Mouse (Mus musculus): Measurements from ENCODE around the gene 1700024P04Rik. TPM values are rescaled to one million over a fixed set of nuclear protein-coding genes. Genes with fewer than 3 reads are reported as not detected.

1700024P04Rik gene
- polyA plus RNA-seq, 1 experiment from 2014 or later = not detected

- 92% methylated on average over 2 of the region's 2 CpGs for WGBS
- H3K27ac ChIP-seq (replicated peaks) = no peak overlapping the region
- no peak overlapping the region for H3K4me3 ChIP-seq
- ATAC-seq (replicated peaks) = no peak
- H3K4me1 ChIP-seq = no peaks in the 10 kb centered on the region
- H3K9ac ChIP-seq (replicated peaks) = no peak overlapping the region
- no peaks in the 10 kb centered on the region for H3K36me3 ChIP-seq
- no peaks in the 10 kb centered on the region for H3K27me3 ChIP-seq
- no peaks in the 10 kb centered on the region for H3K9me3 ChIP-seq
- no peak overlapping the region for H3K4me2 ChIP-seq (replicated peaks)
Observed at GRCm38 (mm10) chr13:98956209-98956608, 28.2 kb downstream of the 1700024P04Rik start.

- no peak for ATAC-seq (replicated peaks)
- Histone ChIP-seq H3K9ac (replicated peaks) (no peak overlapping the region), H3K36me3 (no peaks in the 10 kb centered on the region), H3K27ac (replicated peaks) (no peak overlapping the region), H3K4me1 (no peaks in the 10 kb centered on the region), H3K4me3 (no peak overlapping the region), H3K27me3 (no peaks in the 10 kb centered on the region), H3K9me3 (no peaks in the 10 kb centered on the region), H3K4me2 (replicated peaks) (no peak overlapping the region)
- WGBS = 63% methylated on average over 6 of the region's 6 CpGs
Observed at GRCm38 (mm10) chr13:98955676-98956075, 28.7 kb downstream of the 1700024P04Rik start.

GRCm38 (mm10) chr13:98955226-98955625 lies 29.1 kb downstream of the 1700024P04Rik start:
- no peaks in the 10 kb centered on the region for H3K4me1 ChIP-seq
- no peak overlapping the region for H3K27ac ChIP-seq (replicated peaks)
- H3K4me2 ChIP-seq (replicated peaks) = no peak overlapping the region
- no peaks in the 10 kb centered on the region for H3K27me3 ChIP-seq
- no peak overlapping the region for H3K9ac ChIP-seq (replicated peaks)
- WGBS = 63% methylated on average over 5 of the region's 5 CpGs
- H3K4me3 ChIP-seq = no peak overlapping the region
- no peak for ATAC-seq (replicated peaks)
- H3K36me3 ChIP-seq = no peaks in the 10 kb centered on the region
- no peaks in the 10 kb centered on the region for H3K9me3 ChIP-seq

GRCm38 (mm10) chr13:98953830-98954229 lies 30.5 kb downstream of the 1700024P04Rik start:
- H3K4me3 ChIP-seq = no peak overlapping the region
- H3K36me3 ChIP-seq = no peaks in the 10 kb centered on the region
- no peaks in the 10 kb centered on the region for H3K9me3 ChIP-seq
- no peak overlapping the region for H3K9ac ChIP-seq (replicated peaks)
- H3K27ac ChIP-seq (replicated peaks) = no peak overlapping the region
- no peaks in the 10 kb centered on the region for H3K4me1 ChIP-seq
- ATAC-seq (replicated peaks) = no peak
- H3K27me3 ChIP-seq = no peaks in the 10 kb centered on the region
- WGBS = 73% methylated on average over 5 of the region's 5 CpGs
- no peak overlapping the region for H3K4me2 ChIP-seq (replicated peaks)

- ATAC-seq (replicated peaks) = no peak
- Histone ChIP-seq H3K9me3 (no peaks in the 10 kb centered on the region), H3K27me3 (no peaks in the 10 kb centered on the region), H3K36me3 (no peaks in the 10 kb centered on the region), H3K27ac (replicated peaks) (no peak overlapping the region), H3K4me1 (no peaks in the 10 kb centered on the region), H3K4me2 (replicated peaks) (no peak overlapping the region), H3K9ac (replicated peaks) (no peak overlapping the region), H3K4me3 (no peak overlapping the region)
- 57% methylated on average over 7 of the region's 7 CpGs for WGBS
Observed at GRCm38 (mm10) chr13:98951951-98952350, 32.4 kb downstream of the 1700024P04Rik start.

- Histone ChIP-seq H3K4me1 (no peaks in the 10 kb centered on the region), H3K36me3 (no peaks in the 10 kb centered on the region), H3K9me3 (no peaks in the 10 kb centered on the region), H3K4me3 (no peak overlapping the region), H3K27ac (replicated peaks) (no peak overlapping the region), H3K4me2 (replicated peaks) (no peak overlapping the region), H3K9ac (replicated peaks) (no peak overlapping the region), H3K27me3 (no peaks in the 10 kb centered on the region)
- no peak for ATAC-seq (replicated peaks)
- WGBS = 29% methylated on average over 4 of the region's 4 CpGs
Observed at GRCm38 (mm10) chr13:98948146-98948545, 36.2 kb downstream of the 1700024P04Rik start.

- no peak overlapping the region for H3K4me2 ChIP-seq (replicated peaks)
- no peak overlapping the region for H3K9ac ChIP-seq (replicated peaks)
- WGBS = 93% methylated on average over 7 of the region's 7 CpGs
- H3K27ac ChIP-seq (replicated peaks) = no peak overlapping the region
- ATAC-seq (replicated peaks) = no peak
- H3K4me1 ChIP-seq = no peaks in the 10 kb centered on the region
- H3K36me3 ChIP-seq = no peaks in the 10 kb centered on the region
- no peaks in the 10 kb centered on the region for H3K27me3 ChIP-seq
- no peaks in the 10 kb centered on the region for H3K9me3 ChIP-seq
- no peak overlapping the region for H3K4me3 ChIP-seq
Observed at GRCm38 (mm10) chr13:98946434-98946833, 37.9 kb downstream of the 1700024P04Rik start.

GRCm38 (mm10) chr13:98945908-98946307 lies 38.5 kb downstream of the 1700024P04Rik start:
- ATAC-seq (replicated peaks) = no peak
- Histone ChIP-seq H3K36me3 (no peaks in the 10 kb centered on the region), H3K4me2 (replicated peaks) (no peak overlapping the region), H3K4me1 (no peaks in the 10 kb centered on the region), H3K27me3 (no peaks in the 10 kb centered on the region), H3K9me3 (no peaks in the 10 kb centered on the region), H3K27ac (replicated peaks) (no peak overlapping the region), H3K9ac (replicated peaks) (no peak overlapping the region), H3K4me3 (no peak overlapping the region)
- 22% methylated on average over 3 of the region's 3 CpGs for WGBS

GRCm38 (mm10) chr13:98945381-98945780 lies 39.0 kb downstream of the 1700024P04Rik start:
- Histone ChIP-seq H3K9me3 (no peaks in the 10 kb centered on the region), H3K4me1 (no peaks in the 10 kb centered on the region), H3K36me3 (no peaks in the 10 kb centered on the region), H3K27me3 (no peaks in the 10 kb centered on the region), H3K4me3 (no peak overlapping the region), H3K9ac (replicated peaks) (no peak overlapping the region), H3K27ac (replicated peaks) (no peak overlapping the region), H3K4me2 (replicated peaks) (no peak overlapping the region)
- ATAC-seq (replicated peaks) = no peak
- 86% methylated on average over 4 of the region's 4 CpGs for WGBS

- Histone ChIP-seq H3K9me3 (no peaks in the 10 kb centered on the region), H3K4me1 (no peaks in the 10 kb centered on the region), H3K36me3 (no peaks in the 10 kb centered on the region), H3K27me3 (no peaks in the 10 kb centered on the region), H3K9ac (replicated peaks) (no peak overlapping the region), H3K4me3 (no peak overlapping the region), H3K4me2 (replicated peaks) (no peak overlapping the region), H3K27ac (replicated peaks) (no peak overlapping the region)
- 82% methylated on average over 7 of the region's 7 CpGs for WGBS
- ATAC-seq (replicated peaks) = no peak
Observed at GRCm38 (mm10) chr13:98944620-98945081, 39.7 kb downstream of the 1700024P04Rik start.

GRCm38 (mm10) chr13:98942360-98942759 lies 42.0 kb downstream of the 1700024P04Rik start:
- H3K4me3 ChIP-seq = no peak overlapping the region
- no peaks in the 10 kb centered on the region for H3K27me3 ChIP-seq
- no peaks in the 10 kb centered on the region for H3K36me3 ChIP-seq
- WGBS = 73% methylated on average over 6 of the region's 6 CpGs
- H3K9me3 ChIP-seq = no peaks in the 10 kb centered on the region
- H3K9ac ChIP-seq (replicated peaks) = no peak overlapping the region
- no peak overlapping the region for H3K27ac ChIP-seq (replicated peaks)
- no peaks in the 10 kb centered on the region for H3K4me1 ChIP-seq
- no peak for ATAC-seq (replicated peaks)
- H3K4me2 ChIP-seq (replicated peaks) = no peak overlapping the region

- Histone ChIP-seq H3K27ac (replicated peaks) (no peak overlapping the region), H3K4me3 (no peak overlapping the region), H3K4me2 (replicated peaks) (no peak overlapping the region), H3K4me1 (no peaks in the 10 kb centered on the region), H3K9me3 (no peaks in the 10 kb centered on the region), H3K36me3 (no peaks in the 10 kb centered on the region), H3K27me3 (no peaks in the 10 kb centered on the region), H3K9ac (replicated peaks) (no peak overlapping the region)
- WGBS = 74% methylated on average over 7 of the region's 7 CpGs
- ATAC-seq (replicated peaks) = no peak
Observed at GRCm38 (mm10) chr13:98941829-98942343, 42.5 kb downstream of the 1700024P04Rik start.

- WGBS = 77% methylated on average over 6 of the region's 6 CpGs
- ATAC-seq (replicated peaks) = no peak
- H3K4me2 ChIP-seq (replicated peaks) = no peak overlapping the region
- no peak overlapping the region for H3K9ac ChIP-seq (replicated peaks)
- H3K4me1 ChIP-seq = no peaks in the 10 kb centered on the region
- H3K36me3 ChIP-seq = no peaks in the 10 kb centered on the region
- no peaks in the 10 kb centered on the region for H3K27me3 ChIP-seq
- H3K4me3 ChIP-seq = no peak overlapping the region
- no peak overlapping the region for H3K27ac ChIP-seq (replicated peaks)
- H3K9me3 ChIP-seq = no peaks in the 10 kb centered on the region
Observed at GRCm38 (mm10) chr13:98937108-98937507, 47.3 kb downstream of the 1700024P04Rik start.
